Mouse (Mus musculus) cerebellum, postnatal 14 days (tissue): ENCODE results near the gene Syt14.

Experiments
- DNase-seq, 2 experiments: peaks; one replicate each; pipeline ENCODE4 v3.0.0; 2021; ENCODE audit warnings: mixed read lengths in 2 of 2

Syt14 gene

DNA sequence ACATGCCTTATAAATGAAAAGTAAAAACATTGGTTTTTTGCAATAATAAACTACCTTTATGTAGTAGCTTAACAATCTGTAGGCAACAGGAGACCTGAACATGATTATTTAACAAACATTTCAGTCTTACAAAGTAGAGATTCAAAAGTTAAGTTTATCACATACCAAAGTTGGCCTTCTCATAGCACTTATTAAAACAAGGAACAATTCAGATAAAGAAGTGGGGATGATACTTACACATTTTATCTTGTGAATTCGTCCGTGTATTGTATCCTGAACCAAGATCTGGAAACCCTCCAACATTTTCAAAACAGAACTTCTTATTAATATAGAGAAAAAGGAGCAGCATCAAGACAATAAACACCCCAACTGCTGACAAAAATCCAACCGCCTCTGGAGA is 49.1 kb downstream of the Syt14 start:
- no peak for DNase-seq

DNA sequence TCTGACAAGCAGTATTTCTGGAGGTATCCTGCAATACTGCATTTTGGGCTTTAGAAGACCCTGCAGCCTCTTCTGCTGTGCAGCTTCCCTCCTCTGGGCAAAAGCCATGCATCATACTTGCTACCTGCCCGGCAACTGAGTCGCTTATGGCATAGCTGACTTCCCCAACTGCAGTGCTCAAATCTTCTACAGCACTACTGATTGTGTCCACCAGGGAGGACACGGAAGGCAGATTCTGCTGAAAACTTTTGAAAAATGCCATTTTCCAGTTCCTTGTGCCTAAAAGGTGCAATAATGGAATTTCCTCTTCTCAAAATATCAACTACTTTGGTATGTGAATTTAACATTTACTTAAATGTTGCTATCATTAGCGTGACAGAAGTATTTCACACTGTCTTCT is 51.2 kb downstream of the Syt14 start:
- no peak for DNase-seq

DNA sequence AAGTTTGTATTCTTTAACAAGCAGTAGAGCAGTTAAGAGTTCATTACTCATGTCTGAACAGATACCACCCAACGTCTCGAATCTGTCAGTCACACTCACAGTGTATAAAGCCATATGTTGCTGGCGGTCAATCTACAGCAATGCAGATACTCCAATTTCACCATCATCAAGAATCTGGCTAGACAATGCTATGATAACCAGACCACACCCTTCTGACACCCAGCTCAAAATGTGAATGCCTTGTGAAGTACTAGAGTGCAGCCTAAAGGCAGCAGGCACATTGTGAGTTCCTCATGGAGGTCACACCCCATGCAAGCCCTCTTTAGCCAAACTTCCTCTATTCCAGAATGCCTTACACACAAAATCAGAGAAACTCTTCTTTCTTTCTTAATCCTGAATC is 53.9 kb downstream of the Syt14 start:
- no peak for DNase-seq

DNA sequence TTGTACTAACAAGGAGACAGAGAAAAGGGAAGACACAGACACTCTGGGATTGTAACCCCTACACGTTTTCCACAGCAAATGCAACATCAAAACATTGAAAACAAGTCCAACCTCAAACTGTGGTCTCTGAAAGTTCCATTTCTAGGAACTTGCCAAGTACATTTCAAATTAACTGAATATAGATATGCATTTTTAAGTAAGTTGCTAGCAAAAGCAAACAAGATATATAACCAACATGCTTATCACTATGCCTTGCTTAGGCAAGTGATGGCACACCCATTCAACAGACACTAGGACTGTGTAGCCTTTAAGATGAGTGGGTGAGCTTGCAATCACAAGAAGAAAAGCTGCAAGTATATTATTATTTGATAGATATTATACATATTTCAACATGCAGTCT is 54.5 kb downstream of the Syt14 start:
- DNase-seq = no peak

DNA sequence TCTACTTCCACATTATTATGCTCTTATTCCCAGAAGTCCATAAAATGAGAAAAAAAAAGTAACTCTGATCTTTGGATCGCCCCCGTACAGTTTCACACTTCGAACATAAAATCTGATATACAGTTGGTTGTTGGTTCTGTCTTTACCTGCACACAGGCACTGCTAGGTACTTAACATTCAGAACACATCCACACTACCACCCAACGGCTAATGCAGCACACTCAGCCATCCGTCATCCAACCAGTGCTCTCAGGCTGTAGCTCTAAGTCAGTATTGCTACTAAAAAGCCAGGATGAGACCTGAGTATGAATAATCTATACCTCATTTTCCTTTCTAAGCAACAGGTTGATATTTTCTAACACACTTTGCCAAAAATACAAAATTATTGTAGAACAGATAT is 73.3 kb downstream of the Syt14 start:
- DNase-seq = no peak

DNA sequence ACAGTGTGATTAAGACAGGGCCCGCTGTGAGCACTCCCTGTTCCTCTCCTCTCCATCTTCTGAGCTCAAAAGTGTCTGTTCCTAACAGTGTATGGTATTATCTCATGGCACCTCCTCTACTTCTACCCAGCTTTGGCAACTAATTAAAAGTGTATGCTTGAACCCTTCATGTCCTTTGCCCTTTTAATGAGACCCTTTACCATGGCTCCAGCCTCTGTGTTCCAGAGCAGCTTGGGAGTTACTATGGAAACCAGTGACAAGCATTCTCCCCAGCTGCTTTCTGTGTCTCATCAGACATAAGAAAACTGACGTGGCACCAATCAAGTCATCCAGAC is 87.8 kb downstream of the Syt14 start:
- no peak for DNase-seq

DNA sequence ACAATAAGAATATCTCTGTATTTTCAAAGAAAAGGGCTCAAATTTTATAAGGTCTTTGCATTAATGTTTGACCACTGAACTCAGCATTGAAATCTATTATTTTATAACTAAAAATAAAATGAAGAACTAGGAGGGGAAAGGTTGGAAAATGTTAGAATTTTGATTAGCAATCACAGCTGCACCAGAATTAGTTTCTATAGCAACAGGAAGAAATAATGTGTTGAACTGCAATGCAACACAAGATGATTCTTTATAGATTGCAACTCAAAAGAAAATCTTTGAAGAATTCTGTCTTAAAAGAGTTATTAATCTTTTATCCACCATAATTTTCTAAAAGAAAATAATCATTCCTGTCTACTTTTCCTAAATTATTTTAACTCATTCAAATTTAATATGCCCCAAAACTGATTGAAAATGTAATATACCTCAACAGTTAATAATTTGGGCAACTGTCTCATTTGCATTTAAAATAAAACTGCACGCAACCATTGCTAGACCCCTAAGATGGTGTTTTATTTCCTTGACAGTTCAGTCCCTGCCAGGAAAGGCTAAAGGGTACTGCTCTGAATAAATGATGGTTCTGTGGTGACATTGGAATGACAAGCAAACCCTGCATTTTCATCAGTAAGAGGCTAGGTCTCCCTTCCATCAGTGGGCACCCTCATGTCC is 88.3 kb downstream of the Syt14 start:
- DNase-seq = no peak

DNA sequence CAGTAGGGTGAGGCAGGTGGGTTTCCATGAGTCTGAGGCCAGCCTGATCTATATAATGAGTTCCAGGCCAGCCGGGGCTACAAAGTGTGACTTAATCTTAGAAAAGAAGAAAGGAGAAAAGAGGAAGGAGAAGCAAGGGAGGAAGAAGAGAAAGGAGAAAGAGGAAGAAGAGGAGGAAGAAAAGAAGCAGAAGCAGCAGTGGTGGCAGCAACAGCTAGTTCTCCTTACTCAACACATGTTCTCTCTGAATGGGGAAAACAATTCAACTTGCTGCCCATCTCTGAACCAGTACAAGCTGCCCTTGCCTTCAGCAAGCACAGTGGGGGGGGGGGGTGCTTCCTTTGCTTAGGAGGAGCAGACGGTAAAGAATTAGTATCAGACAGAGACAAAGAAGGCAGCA is 96.5 kb downstream of the Syt14 start:
- DNase-seq = no peak

DNA sequence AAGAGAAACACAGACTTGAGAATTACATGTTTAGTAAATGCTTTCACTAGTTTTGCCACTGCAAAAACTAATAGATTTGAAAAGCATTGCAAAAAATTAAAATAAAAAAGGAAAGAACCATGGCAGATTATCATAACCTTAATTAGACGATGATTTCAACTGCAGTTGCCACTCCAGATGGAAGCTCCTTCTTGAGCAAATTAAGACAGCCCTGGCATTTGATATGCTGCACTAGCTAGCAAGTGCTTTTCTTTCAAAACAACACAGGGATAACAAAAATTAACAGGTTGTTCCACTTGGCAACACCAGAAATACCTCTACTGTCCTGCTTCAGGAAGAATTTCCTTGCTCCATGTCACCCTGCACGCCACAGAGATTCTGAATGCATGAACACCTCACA is 97.6 kb downstream of the Syt14 start:
- no peak for DNase-seq

DNA sequence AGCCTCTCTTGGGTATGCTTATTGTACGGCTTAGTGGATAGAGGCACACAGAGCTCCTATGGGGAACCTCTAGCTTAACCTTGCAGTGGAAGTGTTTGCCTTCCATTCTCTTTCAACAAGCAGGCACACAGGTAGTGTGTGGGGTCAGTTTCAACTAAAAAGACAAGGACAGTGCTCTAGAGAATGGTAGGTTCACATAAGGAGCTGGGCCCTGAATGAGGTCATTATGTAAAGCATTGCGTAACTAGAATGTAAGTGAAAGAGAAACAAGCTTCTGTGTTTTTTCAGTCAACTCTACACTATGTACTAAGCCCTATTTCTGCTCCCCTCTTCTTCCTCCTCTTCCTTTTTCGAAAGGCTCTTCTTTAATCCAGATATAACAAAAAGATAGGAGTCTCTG is 103.8 kb downstream of the Syt14 start:
- DNase-seq = no peak

DNA sequence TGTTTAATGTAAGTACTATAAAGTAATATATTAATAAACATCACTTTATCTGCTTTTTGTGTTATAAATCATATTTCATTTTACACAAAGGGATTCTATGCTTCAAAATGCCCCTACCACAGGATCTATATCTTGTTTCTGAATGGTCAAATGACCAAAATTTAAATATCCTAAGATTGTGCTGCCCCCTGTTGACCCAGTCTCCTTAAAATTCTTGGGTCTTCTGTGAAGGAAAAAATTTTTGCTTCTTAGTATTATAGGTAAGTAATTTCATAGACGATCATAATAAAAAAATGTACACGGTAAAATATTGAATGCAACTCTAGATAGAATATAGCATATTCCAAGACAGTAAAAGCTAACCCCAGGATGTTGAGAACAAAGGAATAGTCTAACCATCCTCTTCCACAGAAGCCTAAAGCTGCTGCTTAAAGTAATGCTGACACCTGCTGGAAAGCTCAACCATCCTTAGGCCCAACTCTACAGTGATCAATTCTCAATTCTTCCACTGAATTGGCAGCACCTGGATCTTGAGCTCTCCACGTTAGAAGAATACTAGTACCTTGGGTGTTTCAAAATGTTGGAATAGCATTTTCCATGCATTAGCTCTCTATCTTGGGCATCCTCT is 123.4 kb downstream of the Syt14 start:
- peak; percentile 36 to 55 for DNase-seq

DNA sequence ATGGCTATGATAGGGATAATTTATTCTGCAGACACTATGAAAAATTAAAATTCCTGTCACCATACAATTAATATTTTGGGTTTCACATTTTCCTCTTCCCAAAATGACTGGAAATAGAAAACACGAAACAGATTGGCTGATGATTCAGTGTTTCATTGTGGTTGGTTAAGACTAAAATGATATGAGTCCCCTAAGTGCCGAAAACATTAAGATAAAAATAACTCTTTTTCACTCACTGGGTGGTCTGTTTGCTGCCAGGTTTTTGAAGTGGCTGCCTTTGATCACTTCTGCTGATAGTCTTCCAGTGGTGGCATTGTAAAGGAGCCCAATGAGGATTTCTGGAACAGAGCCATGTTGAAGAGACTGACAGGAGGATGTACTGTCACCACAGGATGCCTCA is 134.1 kb downstream of the Syt14 start:
- no peak for DNase-seq

DNA sequence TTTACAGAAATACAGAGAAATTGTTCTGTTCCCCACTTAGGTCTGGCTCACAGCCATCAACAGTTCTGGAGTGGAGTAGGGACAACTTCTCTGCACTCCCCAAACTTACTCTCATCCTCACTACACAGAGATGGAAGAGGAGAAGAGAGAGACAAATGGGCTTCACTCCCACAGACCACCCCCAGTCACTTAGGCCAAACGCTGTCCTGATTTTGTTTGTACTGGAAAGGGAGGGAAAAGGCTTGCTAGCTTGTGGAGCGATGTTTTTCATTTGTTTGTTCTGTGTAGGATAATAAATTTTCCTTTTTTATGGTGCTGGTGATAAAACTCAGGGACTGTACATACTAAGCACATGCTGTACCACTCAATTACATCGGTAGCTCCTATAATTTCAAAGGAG is 134.7 kb downstream of the Syt14 start:
- DNase-seq = no peak

DNA sequence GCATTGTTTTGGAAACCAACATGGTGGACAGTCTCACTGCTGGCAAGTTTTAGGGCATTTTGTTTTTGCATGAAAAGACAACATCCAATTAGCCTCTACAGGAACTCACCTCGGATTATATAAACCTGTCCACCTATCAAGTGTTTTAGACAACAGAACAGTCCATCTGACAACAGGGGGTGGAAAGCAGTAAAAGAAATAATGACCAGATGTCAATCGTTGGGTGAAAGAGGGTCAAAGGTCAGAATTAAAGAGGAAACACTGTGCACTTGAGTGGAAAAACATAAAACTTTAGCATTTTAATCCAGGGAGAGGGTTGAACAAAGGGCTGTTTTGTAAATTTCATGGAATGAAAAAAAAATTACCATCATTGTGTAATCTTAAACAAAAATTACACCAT is 136.8 kb downstream of the Syt14 start:
- DNase-seq = no peak

DNA sequence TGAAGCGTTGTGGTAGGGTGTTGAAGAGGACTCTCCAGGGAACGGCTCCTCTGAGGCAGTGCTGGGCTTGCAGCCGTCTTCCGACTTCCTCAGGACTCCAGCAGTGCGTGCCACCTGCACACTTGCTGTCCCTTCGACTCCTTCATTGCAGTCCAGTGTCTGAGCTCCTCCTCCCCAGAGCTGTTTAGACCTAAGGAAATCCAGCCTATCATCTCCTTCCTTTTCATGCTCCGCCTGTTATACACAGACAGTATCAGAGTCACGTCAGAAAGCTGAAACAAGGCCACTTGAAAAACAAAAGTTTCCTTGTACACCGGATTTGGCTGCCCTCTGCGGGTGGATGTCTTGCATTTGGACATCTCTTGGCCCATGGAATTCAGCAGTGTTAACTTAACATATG is 138.4 kb downstream of the Syt14 start:
- peak in 1 of 2 experiments; percentile 22 for DNase-seq

DNA sequence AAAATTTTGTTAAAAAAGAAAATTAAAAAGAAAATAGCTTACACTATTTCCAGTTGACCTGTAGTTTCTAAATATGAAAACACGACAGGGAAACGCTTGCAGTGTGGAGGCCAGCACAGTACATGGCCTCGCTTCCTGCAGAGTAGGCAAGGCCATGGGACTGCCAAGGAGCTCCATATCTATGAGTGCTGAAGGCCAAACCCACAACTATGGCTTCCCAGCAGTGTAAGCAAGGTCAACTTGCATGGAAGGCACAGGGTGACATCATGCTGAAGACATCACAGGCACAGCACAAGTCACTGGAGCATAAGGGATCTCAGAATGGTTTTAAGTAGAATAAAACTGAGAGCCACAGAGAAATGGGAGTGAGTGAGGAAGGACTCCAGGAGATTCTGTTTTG is 139.5 kb downstream of the Syt14 start:
- no peak for DNase-seq

DNA sequence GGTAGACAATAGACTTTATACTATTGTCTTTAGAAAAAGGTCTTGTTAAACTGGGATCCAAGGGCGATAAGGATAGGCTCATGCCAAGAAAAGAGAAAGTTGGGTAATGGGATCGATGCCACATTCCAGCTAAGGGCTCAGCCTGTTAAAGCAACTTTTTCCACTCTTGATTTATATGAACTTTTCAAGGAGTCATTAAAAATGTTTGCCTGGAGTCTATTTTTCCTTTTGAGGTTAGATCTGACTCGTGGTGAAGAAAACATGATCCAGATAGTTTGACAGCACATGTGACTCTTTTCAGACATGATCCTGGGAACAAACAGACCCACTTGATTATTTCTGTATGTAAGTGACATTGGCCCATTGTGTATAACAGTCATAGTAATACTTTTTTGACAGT is 144.9 kb downstream of the Syt14 start:
- no peak for DNase-seq

DNA sequence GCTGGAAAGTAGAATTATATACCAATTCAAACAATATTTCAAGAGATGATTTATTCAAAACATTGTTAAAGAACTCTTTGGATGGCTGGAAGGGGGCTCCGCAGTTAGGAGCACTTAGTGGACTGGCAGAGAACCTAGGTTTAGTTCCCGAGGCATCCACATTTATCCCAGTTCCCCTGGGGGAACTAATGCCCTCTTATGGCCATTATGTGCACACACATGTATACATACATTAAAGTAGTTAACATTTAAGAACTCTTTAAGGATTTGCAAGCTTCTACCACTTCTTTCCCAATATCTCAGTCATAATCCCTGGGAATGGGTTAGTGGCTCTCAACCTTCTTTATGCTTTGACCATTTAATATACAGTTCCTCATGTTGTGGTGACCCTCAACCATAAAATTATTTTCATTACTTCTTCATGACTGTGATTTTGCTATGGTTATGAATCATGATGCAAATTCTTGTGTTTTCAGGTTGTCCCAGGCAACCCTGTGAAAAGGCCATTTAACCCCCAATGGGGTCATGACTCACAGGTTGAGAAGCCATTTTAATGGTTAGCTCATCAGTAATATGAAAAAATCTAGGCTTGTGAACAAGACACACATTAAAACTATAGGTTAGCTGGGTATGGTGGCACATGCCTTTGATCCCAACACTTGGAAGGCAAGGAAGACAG is 152.8 kb downstream of the Syt14 start:
- DNase-seq = no peak

DNA sequence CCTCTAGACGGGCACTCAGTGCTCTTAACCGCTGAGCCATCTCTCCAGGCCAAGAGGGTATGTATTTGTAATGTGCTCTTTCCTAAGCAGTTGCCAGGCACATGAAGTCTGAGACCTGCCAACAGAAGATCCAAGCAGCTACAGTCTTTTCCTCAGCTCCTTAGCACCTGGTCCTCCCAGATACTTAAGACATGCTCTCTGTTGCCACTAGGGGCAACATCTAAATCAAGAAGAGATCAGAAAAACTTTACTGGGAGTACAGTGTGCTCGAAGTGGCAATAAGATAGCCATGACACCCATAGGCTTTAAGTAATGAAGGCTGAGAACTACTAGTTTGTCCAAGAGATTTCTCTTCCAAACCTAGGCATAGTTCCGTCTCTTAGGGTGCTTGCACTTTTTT is 155.4 kb downstream of the Syt14 start:
- no peak for DNase-seq

DNA sequence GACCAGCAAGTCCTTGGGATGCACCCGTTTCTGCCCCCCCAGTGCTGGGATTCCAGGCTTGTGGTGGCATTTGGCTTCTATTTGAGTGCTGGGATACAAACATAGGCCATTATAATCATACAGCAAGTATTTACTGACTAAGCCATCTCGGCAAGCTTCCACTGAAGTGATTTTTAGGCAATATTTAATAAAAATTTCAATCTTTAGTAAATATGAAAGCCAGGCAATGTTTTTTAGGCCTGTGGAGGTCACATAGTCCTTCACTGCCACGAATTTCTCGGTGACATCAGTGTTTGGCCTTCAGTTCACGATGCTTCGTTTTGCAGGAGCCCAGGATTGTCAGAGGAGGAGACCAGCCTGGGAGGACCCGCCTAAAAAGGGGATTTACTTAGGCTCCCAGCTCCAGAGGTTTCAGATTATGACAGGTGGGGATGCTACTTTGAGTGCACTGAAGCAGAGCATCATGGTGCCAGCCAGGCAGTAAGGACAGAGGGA is 156.4 kb downstream of the Syt14 start:
- no peak for DNase-seq

DNA sequence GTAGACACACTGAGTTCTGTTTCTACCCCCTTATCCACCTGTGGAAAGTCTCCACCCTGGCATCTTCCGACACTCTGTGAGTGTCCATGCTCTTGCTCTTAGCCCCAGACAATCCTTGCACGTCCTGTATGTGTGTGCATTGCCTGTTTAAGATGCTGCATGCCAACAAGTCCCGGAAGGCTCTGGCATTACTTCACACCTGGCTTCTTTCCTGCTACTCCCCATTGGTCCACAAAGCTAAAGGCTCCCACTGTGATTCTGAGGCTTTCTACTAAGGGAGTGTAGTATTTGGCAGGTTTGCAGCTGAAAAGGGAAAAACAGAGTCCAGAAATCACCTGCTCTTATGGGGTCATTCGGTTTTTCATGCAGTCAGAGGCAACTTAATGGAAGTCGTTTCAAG is 162.7 kb downstream of the Syt14 start:
- DNase-seq = peak; percentile 69 to 78

DNA sequence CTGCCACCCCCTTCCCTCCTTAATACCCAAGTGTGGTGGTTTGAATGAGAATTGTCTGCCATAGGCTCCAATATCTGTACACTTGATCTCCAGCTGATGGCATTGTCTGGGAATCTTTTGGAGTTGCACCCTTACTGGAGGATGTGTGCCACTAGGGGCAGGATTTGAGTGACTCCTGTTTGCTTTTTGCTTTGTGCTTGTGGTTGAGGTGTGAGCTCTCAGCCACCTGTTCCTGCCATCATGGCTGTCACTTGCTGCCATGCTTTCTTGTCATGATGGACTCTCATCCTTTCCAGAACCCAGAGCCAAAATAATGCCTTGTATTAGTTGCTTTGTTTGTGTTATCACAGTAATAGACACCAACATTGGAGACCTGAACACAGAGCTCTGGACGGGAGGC is 165.8 kb downstream of the Syt14 start:
- DNase-seq = no peak

DNA sequence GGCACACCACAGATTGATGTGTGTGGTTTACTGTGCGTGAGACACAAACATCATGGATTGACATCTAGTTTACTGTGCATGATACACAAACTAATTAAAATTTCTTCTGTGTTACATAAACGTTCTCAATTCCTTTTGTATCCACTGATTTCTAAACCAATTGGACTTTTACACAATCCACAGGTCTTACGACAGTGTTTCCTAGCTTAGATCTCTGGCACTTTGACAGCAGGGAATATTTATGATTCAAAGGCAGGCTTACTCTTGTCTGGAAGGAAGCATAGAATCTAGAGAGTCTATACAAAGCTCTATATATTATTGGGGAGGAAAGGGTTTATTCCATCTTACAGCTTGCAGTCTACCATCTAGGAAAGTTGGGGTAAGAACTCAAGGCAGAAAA is 171.1 kb downstream of the Syt14 start:
- DNase-seq = no peak

DNA sequence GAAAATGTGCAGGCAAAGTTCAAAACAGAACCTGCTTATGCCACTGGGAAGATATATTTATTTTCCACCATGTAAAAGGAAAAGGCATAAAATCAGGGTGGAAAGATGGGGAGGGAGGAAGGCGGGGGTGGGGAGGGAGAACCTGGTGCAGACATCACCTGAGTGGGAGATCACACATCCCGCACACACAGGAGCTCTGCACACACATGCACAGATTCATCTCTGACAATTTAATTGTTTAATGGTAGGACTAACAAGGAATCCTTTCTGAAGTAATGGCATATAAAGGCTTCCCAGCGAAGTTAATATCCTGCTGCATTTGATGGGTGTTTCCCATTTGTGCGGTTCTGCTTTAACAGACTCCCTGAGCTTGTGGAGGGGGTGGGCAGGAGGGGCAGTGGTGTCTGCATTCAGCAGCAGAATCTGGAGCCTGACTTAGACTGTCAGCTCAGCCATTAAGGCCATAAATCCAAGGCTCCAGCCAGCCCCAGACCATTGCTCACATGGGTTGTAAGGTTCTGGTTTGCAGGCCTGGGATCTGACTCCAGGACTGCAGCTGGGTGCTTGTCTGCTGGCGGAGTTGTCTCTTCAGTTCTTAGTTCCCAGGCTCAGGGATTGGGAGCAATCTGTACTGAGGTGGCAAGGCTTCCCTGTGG is 174.1 kb downstream of the Syt14 start:
- DNase-seq = no peak
